Mouse (Mus musculus): ENCODE measurements around the gene Lhx3. TPM values are rescaled to one million over a fixed set of nuclear protein-coding genes. Genes with fewer than 3 reads are reported as not detected.

The Lhx3 gene
- 0.06 TPM in 1 of 2 replicates, not detected in the other for polyA plus RNA-seq (2012)

GRCm38 (mm10) chr2:26208126-26208789, at the start of gene Lhx3:
TSS of gene Lhx3 (minus strand) at chr2:26208289.

GRCm38 (mm10) chr2:26237290-26237782, 29.2 kb upstream of the Lhx3 start, which contains the start of gene Qsox2:
TSS of gene Qsox2 (minus strand) at chr2:26237525.

Other genes with a start within 250 kb of the Lhx3 start
- 4.4 and 6.3 TPM in 2 replicates for gene Camsap1, start 225.0 kb downstream of the Lhx3 start, polyA plus RNA-seq (2012)
- 119 and 126 TPM in 2 replicates for gene Ubac1, start 186.5 kb downstream of the Lhx3 start, polyA plus RNA-seq (2012)
- gene Nacc2, start 85.1 kb downstream of the Lhx3 start, polyA plus RNA-seq (2012), result 10.8 and 11.2 TPM in 2 replicates
- gene Qsox2, start 29.2 kb upstream of the Lhx3 start, polyA plus RNA-seq (2012), result 5.6 TPM in 2 replicates
- 0.02 TPM in 2 replicates for gene Ccdc187, start 86.3 kb upstream of the Lhx3 start, polyA plus RNA-seq (2012)
- gene Gpsm1, start 107.2 kb upstream of the Lhx3 start, polyA plus RNA-seq (2012), result 54.7 and 77.0 TPM in 2 replicates
- gene Dnlz, start 143.8 kb upstream of the Lhx3 start, polyA plus RNA-seq (2012), result 18.0 and 21.7 TPM in 2 replicates
- 222 and 257 TPM in 2 replicates for gene Card9, start 152.6 kb upstream of the Lhx3 start, polyA plus RNA-seq (2012)
- 39.7 and 63.6 TPM in 2 replicates for gene Snapc4, start 172.4 kb upstream of the Lhx3 start, polyA plus RNA-seq (2012)
- gene Entr1, start 181.0 kb upstream of the Lhx3 start, polyA plus RNA-seq (2012), result 75.4 and 97.5 TPM in 2 replicates
- 385 and 421 TPM in 2 replicates for gene Pmpca, start 181.1 kb upstream of the Lhx3 start, polyA plus RNA-seq (2012)
- 13.3 and 16.9 TPM in 2 replicates for gene Inpp5e, start 200.9 kb upstream of the Lhx3 start, polyA plus RNA-seq (2012)
- 30.5 and 33.9 TPM in 2 replicates for gene Sec16a, start 236.9 kb upstream of the Lhx3 start, polyA plus RNA-seq (2012)

Data from megakaryocyte-erythroid progenitor cell, adult 5 weeks (primary cell).